Mouse (Mus musculus): ENCODE results near the gene Cyb561d2. TPM values are rescaled to one million over a fixed set of nuclear protein-coding genes. Genes with fewer than 3 reads are reported as not detected.

The Cyb561d2 gene
- total RNA-seq, 2 experiments from 2014 or later, result 5.5 to 6.2 TPM

- DNase-seq, result peak; percentile 59 to 73
- intact Hi-C loops (cut with DNase I), result no loop called here
These were observed 15.6 kb downstream of the Cyb561d2 start for GRCm38 (mm10) chr9:107526198-107527026.

GRCm38 (mm10) chr9:107522400-107522711 lies 19.6 kb downstream of the Cyb561d2 start:
- intact Hi-C loops (cut with DNase I), result no loop called here
- DNase-seq, result no peak

GRCm38 (mm10) chr9:107521711-107522399 lies 20.1 kb downstream of the Cyb561d2 start:
- intact Hi-C loops (cut with DNase I), result no loop called here
- no peak for DNase-seq

GRCm38 (mm10) chr9:107521190-107521589 lies 20.8 kb downstream of the Cyb561d2 start:
- DNase-seq, result no peak
- intact Hi-C loops (cut with DNase I), result no loop called here

GRCm38 (mm10) chr9:107520331-107520730 lies 21.7 kb downstream of the Cyb561d2 start:
- intact Hi-C loops (cut with DNase I), result no loop called here
- no peak for DNase-seq

GRCm38 (mm10) chr9:107514303-107514955 lies 27.6 kb downstream of the Cyb561d2 start:
- intact Hi-C loops (cut with DNase I), result loop anchor here (1.0 to 10.0 kb wide), 4 partner anchors 148 to 610 kb away; no protein-coding TSS in a partner anchor

GRCm38 (mm10) chr9:107512326-107512725 lies 29.7 kb downstream of the Cyb561d2 start:
- intact Hi-C loops (cut with DNase I), result loop anchor here (10.0 kb wide), 1 partner anchor 608 kb away; no protein-coding TSS in a partner anchor
- DNase-seq, result no peak

More at GRCm38 (mm10) chr9:107514303-107514955, 27.6 kb downstream of the Cyb561d2 start:
- peak; percentile 82 to 92 for DNase-seq

- intact Hi-C loops (cut with DNase I), result loop anchor here (10.0 kb wide), 1 partner anchor 607 kb away; no protein-coding TSS in a partner anchor
- DNase-seq, result no peak
These were observed 30.6 kb downstream of the Cyb561d2 start for GRCm38 (mm10) chr9:107511436-107511835.

- no peak for DNase-seq
- intact Hi-C loops (cut with DNase I), result loop anchor here (10.0 kb wide), 1 partner anchor 606 kb away; no protein-coding TSS in a partner anchor
These were observed 31.5 kb downstream of the Cyb561d2 start for GRCm38 (mm10) chr9:107510384-107511100.

GRCm38 (mm10) chr9:107508266-107508665 lies 33.7 kb downstream of the Cyb561d2 start:
- intact Hi-C loops (cut with DNase I), result no loop called here
- DNase-seq, result no peak

- intact Hi-C loops (cut with DNase I), result no loop called here
- DNase-seq, result no peak
These were observed 37.1 kb downstream of the Cyb561d2 start for GRCm38 (mm10) chr9:107504662-107505537.

GRCm38 (mm10) chr9:107502131-107502846 lies 39.7 kb downstream of the Cyb561d2 start:
- no peak for DNase-seq
- intact Hi-C loops (cut with DNase I), result no loop called here

- peak in 1 of 2 experiments; percentile 26 for DNase-seq
These were observed 41.2 kb downstream of the Cyb561d2 start for GRCm38 (mm10) chr9:107500708-107501286.

GRCm38 (mm10) chr9:107496359-107496758 lies 45.6 kb downstream of the Cyb561d2 start:
- no peak for DNase-seq
- intact Hi-C loops (cut with DNase I), result no loop called here

More at GRCm38 (mm10) chr9:107500708-107501286, 41.2 kb downstream of the Cyb561d2 start:
- intact Hi-C loops (cut with DNase I), result no loop called here

GRCm38 (mm10) chr9:107494238-107494637 lies 47.8 kb downstream of the Cyb561d2 start:
- intact Hi-C loops (cut with DNase I), result no loop called here
- no peak for DNase-seq

- DNase-seq, result no peak
- intact Hi-C loops (cut with DNase I), result no loop called here
These were observed 48.5 kb downstream of the Cyb561d2 start for GRCm38 (mm10) chr9:107493511-107493910.

GRCm38 (mm10) chr9:107490625-107491024 lies 51.4 kb downstream of the Cyb561d2 start:
- intact Hi-C loops (cut with DNase I), result no loop called here

GRCm38 (mm10) chr9:107490146-107490545 lies 51.8 kb downstream of the Cyb561d2 start:
- intact Hi-C loops (cut with DNase I), result no loop called here
- no peak for DNase-seq

More at GRCm38 (mm10) chr9:107490625-107491024, 51.4 kb downstream of the Cyb561d2 start:
- DNase-seq, result no peak

Measured in heart, postnatal 10 days (tissue).